Mouse (Mus musculus): ENCODE data around the gene Kat8. TPM values are rescaled to one million over a fixed set of nuclear protein-coding genes. Genes with fewer than 3 reads are reported as not detected.
A peak's percentile ranks its signal among the peaks of the same experiment; 100 is the strongest.
"Not testable (repeated sequence)": the region's sequence is repeated elsewhere in the genome, so short reads cannot be mapped to it uniquely, and the experiment has no call there.

Kat8 gene
- 10 to 100 TPM; 29.9 to 32.1 TPM for polyA plus RNA-seq (2017; shearing (Covaris generic))

GRCm38 (mm10) chr7:127912190-127912871 lies at the start of gene Kat8:
TSS of gene Kat8 (plus strand) at chr7:127912516.
- peak; percentile 99 for ATAC-seq

GRCm38 (mm10) chr7:127866434-127866833 lies 45.9 kb upstream of the Kat8 start:
- no peak for ATAC-seq

GRCm38 (mm10) chr7:127867641-127868040 lies 44.7 kb upstream of the Kat8 start:
- ATAC-seq, result no peak

GRCm38 (mm10) chr7:127869149-127869810 lies 43.0 kb upstream of the Kat8 start:
- ATAC-seq, result no peak

GRCm38 (mm10) chr7:127870136-127870821 lies 42.0 kb upstream of the Kat8 start:
- no peak for ATAC-seq

- peak; percentile 14 for ATAC-seq
Observed at GRCm38 (mm10) chr7:127874812-127875626, 37.3 kb upstream of the Kat8 start.

- ATAC-seq, result peak; percentile 55
Observed at GRCm38 (mm10) chr7:127875627-127876001, 36.7 kb upstream of the Kat8 start.

- ATAC-seq, result peak; percentile 53
Observed at GRCm38 (mm10) chr7:127876041-127876466, 36.3 kb upstream of the Kat8 start, which contains the start of gene Zfp646. TSS of gene Zfp646 (plus strand) at chr7:127876221.

GRCm38 (mm10) chr7:127876467-127877348 lies 35.6 kb upstream of the Kat8 start, which contains the start of gene Zfp668:
TSS of gene Zfp668 (minus strand) at chr7:127876828.
- peak; percentile 37 for ATAC-seq

- ATAC-seq, result no peak
Observed at GRCm38 (mm10) chr7:127879301-127879700, 33.0 kb upstream of the Kat8 start.

- ATAC-seq, result no peak
Observed at GRCm38 (mm10) chr7:127880431-127880830, 31.9 kb upstream of the Kat8 start.

GRCm38 (mm10) chr7:127885951-127886350 lies 26.4 kb upstream of the Kat8 start:
- ATAC-seq, result no peak

- ATAC-seq, result no peak
Observed at GRCm38 (mm10) chr7:127886551-127886950, 25.8 kb upstream of the Kat8 start.

- ATAC-seq, result no peak
Observed at GRCm38 (mm10) chr7:127887191-127887590, 25.1 kb upstream of the Kat8 start.

- no peak for ATAC-seq
Observed at GRCm38 (mm10) chr7:127887781-127888180, 24.5 kb upstream of the Kat8 start.

GRCm38 (mm10) chr7:127888821-127889220 lies 23.5 kb upstream of the Kat8 start:
- ATAC-seq, result no peak

- no peak for ATAC-seq
Observed at GRCm38 (mm10) chr7:127890798-127891197, 21.5 kb upstream of the Kat8 start, which contains the start of gene Prss53. TSS of gene Prss53 (minus strand) at chr7:127890970.

- ATAC-seq, result no peak
Observed at GRCm38 (mm10) chr7:127894480-127894879, 17.8 kb upstream of the Kat8 start.

- peak; percentile 91 for ATAC-seq
Observed at GRCm38 (mm10) chr7:127895442-127895841, 16.9 kb upstream of the Kat8 start, which contains the start of the genes Gm21974 and Vkorc1. TSS of gene Gm21974 (minus strand) at chr7:127895454. TSS of gene Vkorc1 (minus strand) at chr7:127895617.

GRCm38 (mm10) chr7:127895891-127896290 lies 16.4 kb upstream of the Kat8 start:
- ATAC-seq, result not testable (repeated sequence)

GRCm38 (mm10) chr7:127896384-127896783 lies 15.9 kb upstream of the Kat8 start:
- ATAC-seq, result no peak

Measured in activated CD4-positive, CD25-positive, alpha-beta regulatory T cell, adult 4 months (primary cell).